Mouse (Mus musculus): ENCODE data around the gene Nwd1. TPM values are rescaled to one million over a fixed set of nuclear protein-coding genes. Genes with fewer than 3 reads are reported as not detected.
A peak's percentile ranks its signal among the peaks of the same experiment; 100 is the strongest.

Nwd1 gene
- polyA plus RNA-seq, 1 experiment from 2014 or later, result 0.03 TPM

- peaks cover 2% of the 10 kb centered on the region; the same call in 1 of the 2 replicates for H3K36me3 ChIP-seq (ENCODE audit: control insufficient read depth, insufficient read depth, low read length)
- no peak within 1 kb of the TSS for H3K4me2 ChIP-seq (replicated peaks; ENCODE audit: low read depth, low read length)
- H3K4me1 ChIP-seq (replicated peaks; ENCODE audit: control insufficient read depth, insufficient read depth, low read length), result no peaks in the 10 kb centered on the region
- H3K9me3 ChIP-seq (ENCODE audit: control insufficient read depth, low read length), result no peaks in the 10 kb centered on the region
- H3K27me3 ChIP-seq (ENCODE audit: control insufficient read depth, insufficient read depth, low read length), result no peaks in the 10 kb centered on the region
- H3K4me3 ChIP-seq (ENCODE audit: low read depth, low read length), result no peak within 1 kb of the TSS
- no peak within 1 kb of the TSS for H3K9ac ChIP-seq (ENCODE audit: low read depth, low read length)
- no peak for ATAC-seq (ENCODE audit: low FRiP score)
- no peak for DNase-seq (ENCODE audit: low spot score)
- H3K27ac ChIP-seq (ENCODE audit: low read depth, low read length), result no peak within 1 kb of the TSS
- WGBS, result 74% methylated on average over 7 of the region's 7 CpGs
These were observed 115.0 kb downstream of the Nwd1 start, which contains the start of gene F2rl3 for GRCm38 (mm10) chr8:72761322-72762051. F2rl3 (plus strand) TSS chr8:72761880.

DNA sequence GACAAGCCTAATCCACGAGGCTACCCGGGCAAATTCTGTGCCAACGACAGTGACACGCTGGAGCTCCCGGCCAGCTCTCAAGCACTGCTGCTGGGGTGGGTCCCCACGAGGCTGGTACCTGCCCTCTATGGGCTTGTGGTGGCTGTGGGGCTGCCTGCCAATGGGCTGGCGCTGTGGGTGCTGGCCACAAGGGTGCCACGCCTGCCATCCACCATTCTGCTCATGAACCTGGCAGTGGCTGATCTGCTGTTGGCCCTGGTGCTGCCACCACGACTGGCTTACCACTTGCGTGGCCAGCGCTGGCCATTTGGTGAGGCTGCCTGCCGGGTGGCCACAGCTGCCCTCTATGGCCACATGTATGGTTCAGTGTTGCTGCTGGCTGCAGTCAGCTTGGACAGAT is 115.8 kb downstream of the Nwd1 start:
- no peak for DNase-seq (ENCODE audit: low spot score)
- no peaks in the 10 kb centered on the region for H3K9me3 ChIP-seq (ENCODE audit: control insufficient read depth, low read length)
- no peaks in the 10 kb centered on the region for H3K27me3 ChIP-seq (ENCODE audit: control insufficient read depth, insufficient read depth, low read length)
- no peak overlapping the region for H3K9ac ChIP-seq (ENCODE audit: low read depth, low read length)
- peaks cover under 1% of the 10 kb centered on the region; the same call in 1 of the 2 replicates for H3K36me3 ChIP-seq (ENCODE audit: control insufficient read depth, insufficient read depth, low read length)
- no peak for ATAC-seq (ENCODE audit: low FRiP score)
- WGBS, result 96% methylated on average over 12 of the region's 12 CpGs
- no peak overlapping the region for H3K4me3 ChIP-seq (ENCODE audit: low read depth, low read length)
- no peaks in the 10 kb centered on the region for H3K4me1 ChIP-seq (replicated peaks; ENCODE audit: control insufficient read depth, insufficient read depth, low read length)
- no peak overlapping the region for H3K4me2 ChIP-seq (replicated peaks; ENCODE audit: low read depth, low read length)
- H3K27ac ChIP-seq (ENCODE audit: low read depth, low read length), result no peak overlapping the region

DNA sequence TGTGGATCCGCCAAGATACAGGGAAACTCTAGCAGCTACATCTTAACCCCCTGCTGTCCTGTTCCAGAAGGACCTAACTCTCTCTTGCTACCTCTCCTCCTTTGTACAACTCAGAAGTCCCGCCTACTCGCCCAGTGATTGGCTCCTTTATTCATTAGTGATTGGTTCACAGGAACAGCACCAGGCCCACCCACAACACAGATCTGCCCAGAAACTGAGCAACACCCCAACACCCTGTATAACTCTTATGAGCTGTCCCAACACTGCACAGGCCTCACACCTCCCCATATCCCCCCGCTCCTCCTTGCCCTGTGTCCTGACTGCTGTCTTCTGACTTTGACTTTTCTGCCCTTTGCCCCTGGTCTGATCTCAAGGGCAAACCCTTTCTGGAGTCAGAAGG is 119.2 kb downstream of the Nwd1 start:
- DNase-seq (ENCODE audit: low spot score), result no peak
- H3K27me3 ChIP-seq (ENCODE audit: control insufficient read depth, insufficient read depth, low read length), result no peaks in the 10 kb centered on the region
- H3K9ac ChIP-seq (ENCODE audit: low read depth, low read length), result no peak overlapping the region
- 69% methylated on average over 4 of the region's 4 CpGs for WGBS
- H3K9me3 ChIP-seq (ENCODE audit: control insufficient read depth, low read length), result no peaks in the 10 kb centered on the region
- H3K27ac ChIP-seq (ENCODE audit: low read depth, low read length), result no peak overlapping the region
- no peak overlapping the region for H3K4me3 ChIP-seq (ENCODE audit: low read depth, low read length)
- no peaks in the 10 kb centered on the region for H3K36me3 ChIP-seq (ENCODE audit: control insufficient read depth, insufficient read depth, low read length)
- no peak for ATAC-seq (ENCODE audit: low FRiP score)
- H3K4me1 ChIP-seq (replicated peaks; ENCODE audit: control insufficient read depth, insufficient read depth, low read length), result no peaks in the 10 kb centered on the region
- no peak overlapping the region for H3K4me2 ChIP-seq (replicated peaks; ENCODE audit: low read depth, low read length)

DNA sequence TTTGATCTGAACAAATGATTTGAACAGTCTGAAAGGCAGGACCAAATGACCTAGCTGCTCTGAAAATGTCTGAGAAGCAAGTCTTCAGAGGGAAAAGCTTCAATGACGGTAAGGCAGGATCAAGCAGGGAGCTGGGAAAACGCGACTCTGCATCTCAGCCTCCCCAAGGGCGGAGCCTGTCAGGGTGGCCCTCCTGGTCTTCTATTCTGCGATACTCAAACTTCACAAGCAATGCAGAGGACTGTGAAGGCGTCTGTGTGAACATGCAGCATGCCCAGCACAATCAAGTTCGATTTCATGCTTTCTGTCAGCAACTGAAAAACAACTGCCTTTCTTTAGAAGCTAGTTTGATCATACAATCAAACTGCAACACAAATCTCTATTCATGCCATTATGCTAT is 120.3 kb downstream of the Nwd1 start:
- ATAC-seq (ENCODE audit: low FRiP score), result no peak
- WGBS, result 32% methylated on average over 7 of the region's 7 CpGs
- H3K9ac ChIP-seq (ENCODE audit: low read depth, low read length), result no peak overlapping the region

More for the DNA sequence above, 120.3 kb downstream of the Nwd1 start:
- no peaks in the 10 kb centered on the region for H3K9me3 ChIP-seq (ENCODE audit: control insufficient read depth, low read length)
- peak; percentile 7 for DNase-seq (ENCODE audit: low spot score)
- H3K4me2 ChIP-seq (replicated peaks; ENCODE audit: low read depth, low read length), result no peak overlapping the region
- H3K27ac ChIP-seq (ENCODE audit: low read depth, low read length), result no peak overlapping the region
- no peaks in the 10 kb centered on the region for H3K4me1 ChIP-seq (replicated peaks; ENCODE audit: control insufficient read depth, insufficient read depth, low read length)
- H3K36me3 ChIP-seq (ENCODE audit: control insufficient read depth, insufficient read depth, low read length), result no peaks in the 10 kb centered on the region
- no peaks in the 10 kb centered on the region for H3K27me3 ChIP-seq (ENCODE audit: control insufficient read depth, insufficient read depth, low read length)
- H3K4me3 ChIP-seq (ENCODE audit: low read depth, low read length), result no peak overlapping the region

Other genes with a start within 250 kb of the Nwd1 start
- gene Eps15l1, start 225.3 kb upstream of the Nwd1 start, polyA plus RNA-seq (2014; fragmentation: Nextera tagmentation; extraction: Ambion mirVana), result 73.4 and 75.9 TPM in 2 replicates
- 0.74 and 1.3 TPM in 2 replicates for gene Calr3, start 202.8 kb upstream of the Nwd1 start, polyA plus RNA-seq (2014; fragmentation: Nextera tagmentation; extraction: Ambion mirVana)
- 11.4 and 13.4 TPM in 2 replicates for gene 1700030K09Rik, start 202.8 kb upstream of the Nwd1 start, polyA plus RNA-seq (2014; fragmentation: Nextera tagmentation; extraction: Ambion mirVana)
- 49.8 and 53.0 TPM in 2 replicates for gene Cherp, start 171.5 kb upstream of the Nwd1 start, polyA plus RNA-seq (2014; fragmentation: Nextera tagmentation; extraction: Ambion mirVana)
- gene Slc35e1, start 154.1 kb upstream of the Nwd1 start, polyA plus RNA-seq (2014; fragmentation: Nextera tagmentation; extraction: Ambion mirVana), result 10.7 and 13.0 TPM in 2 replicates
- 11.2 and 13.0 TPM in 2 replicates for gene Med26, start 98.4 kb upstream of the Nwd1 start, polyA plus RNA-seq (2014; fragmentation: Nextera tagmentation; extraction: Ambion mirVana)
- gene Smim7, start 75.6 kb upstream of the Nwd1 start, polyA plus RNA-seq (2014; fragmentation: Nextera tagmentation; extraction: Ambion mirVana), result 126 and 136 TPM in 2 replicates
- 9.6 and 10.2 TPM in 2 replicates for gene Tmem38a, start 74.7 kb upstream of the Nwd1 start, polyA plus RNA-seq (2014; fragmentation: Nextera tagmentation; extraction: Ambion mirVana)
- gene Sin3b, start 76.6 kb downstream of the Nwd1 start, polyA plus RNA-seq (2014; fragmentation: Nextera tagmentation; extraction: Ambion mirVana), result 153 and 157 TPM in 2 replicates
- gene F2rl3, start 115.2 kb downstream of the Nwd1 start, polyA plus RNA-seq (2014; fragmentation: Nextera tagmentation; extraction: Ambion mirVana), result 0.91 and 1.5 TPM in 2 replicates

Measured in hindbrain, embryonic 11.5 days (tissue).